Mouse (Mus musculus): ENCODE results near the gene Itgbl1. TPM values are rescaled to one million over a fixed set of nuclear protein-coding genes. Genes with fewer than 3 reads are reported as not detected.

Gene Itgbl1
- total and polyA plus RNA-seq, 2 experiments from 2014 or later = 1.2 to 2.2 TPM

- DNase-seq (ENCODE audit: low spot score) = no peak
- Histone ChIP-seq H3K4me1 (ENCODE audit: control insufficient read depth, insufficient read depth) (no peaks in the 10 kb centered on the region), H3K4me3 (ENCODE audit: low read depth, low read length) (no peak overlapping the region), H3K4me2 (ENCODE audit: low read depth, low read length) (no peak overlapping the region), H3K9me3 (replicated peaks; ENCODE audit: control insufficient read depth, low read length) (no peaks in the 10 kb centered on the region), H3K36me3 (replicated peaks; ENCODE audit: control insufficient read depth, insufficient read depth, low read length) (no peaks in the 10 kb centered on the region), H3K27ac (ENCODE audit: low read depth) (no peak overlapping the region), H3K27me3 (ENCODE audit: control insufficient read depth, insufficient read depth, low read length) (no peaks in the 10 kb centered on the region), H3K9ac (replicated peaks; ENCODE audit: low read depth, low read length) (no peak overlapping the region)
- no peak for ATAC-seq (ENCODE audit: insufficient read depth, low read depth)
- WGBS = 35% methylated on average over 1 of the region's 1 CpGs
- no peak for TF ChIP-seq EP300 (IDR thresholded peaks at IDR 0.05; ENCODE audit: low read depth)
- TF ChIP-seq CTCF (IDR thresholded peaks at IDR 0.05; ENCODE audit: low read depth) = no peak
Observed at GRCm38 (mm10) chr14:123742055-123742454, 82.3 kb downstream of the Itgbl1 start.

GRCm38 (mm10) chr14:123751017-123751416 is 91.2 kb downstream of the Itgbl1 start:
- H3K9ac ChIP-seq (replicated peaks; ENCODE audit: low read depth, low read length) = no peak overlapping the region
- ATAC-seq (ENCODE audit: insufficient read depth, low read depth) (no peak), DNase-seq (ENCODE audit: low spot score) (no peak)
- no peak overlapping the region for H3K4me3 ChIP-seq (ENCODE audit: low read depth, low read length)
- no peaks in the 10 kb centered on the region for H3K4me1 ChIP-seq (ENCODE audit: control insufficient read depth, insufficient read depth)
- no peak overlapping the region for H3K4me2 ChIP-seq (ENCODE audit: low read depth, low read length)
- H3K27me3 ChIP-seq (ENCODE audit: control insufficient read depth, insufficient read depth, low read length) = no peaks in the 10 kb centered on the region
- 63% methylated on average over 1 of the region's 1 CpGs for WGBS
- no peaks in the 10 kb centered on the region for H3K9me3 ChIP-seq (replicated peaks; ENCODE audit: control insufficient read depth, low read length)
- no peaks in the 10 kb centered on the region for H3K36me3 ChIP-seq (replicated peaks; ENCODE audit: control insufficient read depth, insufficient read depth, low read length)
- no peak overlapping the region for H3K27ac ChIP-seq (ENCODE audit: low read depth)
- TF ChIP-seq EP300 (IDR thresholded peaks at IDR 0.05; ENCODE audit: low read depth) (no peak), CTCF (IDR thresholded peaks at IDR 0.05; ENCODE audit: low read depth) (no peak; the same call in 1 of the 2 replicates)

- DNase-seq (ENCODE audit: low spot score) (no peak), ATAC-seq (ENCODE audit: insufficient read depth, low read depth) (no peak)
- no peak overlapping the region for H3K27ac ChIP-seq (ENCODE audit: low read depth)
- no peaks in the 10 kb centered on the region for H3K36me3 ChIP-seq (replicated peaks; ENCODE audit: control insufficient read depth, insufficient read depth, low read length)
- H3K4me3 ChIP-seq (ENCODE audit: low read depth, low read length) = no peak overlapping the region
- no peaks in the 10 kb centered on the region for H3K27me3 ChIP-seq (ENCODE audit: control insufficient read depth, insufficient read depth, low read length)
- H3K9ac ChIP-seq (replicated peaks; ENCODE audit: low read depth, low read length) = no peak overlapping the region
- TF ChIP-seq EP300 (IDR thresholded peaks at IDR 0.05; ENCODE audit: low read depth) (no peak), CTCF (IDR thresholded peaks at IDR 0.05; ENCODE audit: low read depth) (no peak)
- no peaks in the 10 kb centered on the region for H3K9me3 ChIP-seq (replicated peaks; ENCODE audit: control insufficient read depth, low read length)
- WGBS = 32% methylated on average over 1 of the region's 1 CpGs
- no peaks in the 10 kb centered on the region for H3K4me1 ChIP-seq (ENCODE audit: control insufficient read depth, insufficient read depth)
- H3K4me2 ChIP-seq (ENCODE audit: low read depth, low read length) = no peak overlapping the region
Observed at GRCm38 (mm10) chr14:123759534-123759933, 99.8 kb downstream of the Itgbl1 start.

GRCm38 (mm10) chr14:123760079-123760478 is 100.3 kb downstream of the Itgbl1 start:
- TF ChIP-seq CTCF (IDR thresholded peaks at IDR 0.05; ENCODE audit: low read depth) (no peak), EP300 (IDR thresholded peaks at IDR 0.05; ENCODE audit: low read depth) (no peak)
- Histone ChIP-seq H3K36me3 (replicated peaks; ENCODE audit: control insufficient read depth, insufficient read depth, low read length) (no peaks in the 10 kb centered on the region), H3K4me1 (ENCODE audit: control insufficient read depth, insufficient read depth) (no peaks in the 10 kb centered on the region), H3K9ac (replicated peaks; ENCODE audit: low read depth, low read length) (no peak overlapping the region), H3K27me3 (ENCODE audit: control insufficient read depth, insufficient read depth, low read length) (no peaks in the 10 kb centered on the region), H3K9me3 (replicated peaks; ENCODE audit: control insufficient read depth, low read length) (no peaks in the 10 kb centered on the region), H3K4me3 (ENCODE audit: low read depth, low read length) (no peak overlapping the region), H3K4me2 (ENCODE audit: low read depth, low read length) (no peak overlapping the region), H3K27ac (ENCODE audit: low read depth) (no peak overlapping the region)
- DNase-seq (ENCODE audit: low spot score) (no peak), ATAC-seq (ENCODE audit: insufficient read depth, low read depth) (no peak)
- 74% methylated on average over 4 of the region's 4 CpGs for WGBS

- ATAC-seq (ENCODE audit: insufficient read depth, low read depth) = peak; percentile 79
- TF ChIP-seq CTCF (IDR thresholded peaks at IDR 0.05; ENCODE audit: low read depth) (no peak), EP300 (IDR thresholded peaks at IDR 0.05; ENCODE audit: low read depth) (no peak)
- no peaks in the 10 kb centered on the region for H3K36me3 ChIP-seq (replicated peaks; ENCODE audit: control insufficient read depth, insufficient read depth, low read length)
Observed at GRCm38 (mm10) chr14:123801744-123802143, 142.0 kb downstream of the Itgbl1 start.

GRCm38 (mm10) chr14:123837662-123838061 is 177.9 kb downstream of the Itgbl1 start:
- no peak overlapping the region for H3K27ac ChIP-seq (ENCODE audit: low read depth)
- H3K4me1 ChIP-seq (ENCODE audit: control insufficient read depth, insufficient read depth) = no peaks in the 10 kb centered on the region
- no peaks in the 10 kb centered on the region for H3K9me3 ChIP-seq (replicated peaks; ENCODE audit: control insufficient read depth, low read length)
- H3K4me2 ChIP-seq (ENCODE audit: low read depth, low read length) = no peak overlapping the region
- H3K9ac ChIP-seq (replicated peaks; ENCODE audit: low read depth, low read length) = no peak overlapping the region
- H3K36me3 ChIP-seq (replicated peaks; ENCODE audit: control insufficient read depth, insufficient read depth, low read length) = no peaks in the 10 kb centered on the region
- H3K4me3 ChIP-seq (ENCODE audit: low read depth, low read length) = no peak overlapping the region
- DNase-seq (ENCODE audit: low spot score) (no peak), ATAC-seq (ENCODE audit: insufficient read depth, low read depth) (no peak)
- TF ChIP-seq CTCF (IDR thresholded peaks at IDR 0.05; ENCODE audit: low read depth) (no peak), EP300 (IDR thresholded peaks at IDR 0.05; ENCODE audit: low read depth) (no peak)
- no peaks in the 10 kb centered on the region for H3K27me3 ChIP-seq (ENCODE audit: control insufficient read depth, insufficient read depth, low read length)
- 65% methylated on average over 5 of the region's 5 CpGs for WGBS

More at GRCm38 (mm10) chr14:123801744-123802143, 142.0 kb downstream of the Itgbl1 start:
- Histone ChIP-seq H3K27ac (ENCODE audit: low read depth) (no peak overlapping the region), H3K9me3 (replicated peaks; ENCODE audit: control insufficient read depth, low read length) (no peaks in the 10 kb centered on the region), H3K4me2 (ENCODE audit: low read depth, low read length) (no peak overlapping the region), H3K4me3 (ENCODE audit: low read depth, low read length) (no peak overlapping the region), H3K27me3 (ENCODE audit: control insufficient read depth, insufficient read depth, low read length) (no peaks in the 10 kb centered on the region), H3K9ac (replicated peaks; ENCODE audit: low read depth, low read length) (no peak overlapping the region), H3K4me1 (ENCODE audit: control insufficient read depth, insufficient read depth) (no peaks in the 10 kb centered on the region)
- peak; percentile 46 for DNase-seq (ENCODE audit: low spot score)
